Mouse (Mus musculus) midbrain, embryonic 12.5 days (tissue): ENCODE measurements around the gene Rad54l2. TPM values are rescaled to one million over a fixed set of nuclear protein-coding genes. Genes with fewer than 3 reads are reported as not detected.

Source experiments
- ATAC-seq: fragments of 200-750 bp; cut with Nextera tagmentation; 2 replicates; pipeline ENCODE4 v1.8.0; 2017; ENCODE audit warnings: low read depth, moderate TSS enrichment, moderate library complexity; ENCODE audit not compliant: low FRiP score
- H3K27ac ChIP-seq: fragments of 300-500 bp; sonication (generic); replicated peaks from 2 replicates; pipeline ENCODE4 v1.5.1; 2016; ENCODE audit warnings: mild to moderate bottlenecking
- H3K27me3 ChIP-seq: fragments of 300-500 bp; sonication (generic); 2 replicates; pipeline ENCODE4 v1.6.1; 2016; ENCODE audit warnings: mild to moderate bottlenecking
- H3K36me3 ChIP-seq: fragments of 300-500 bp; sonication (generic); 2 replicates; pipeline ENCODE4 v1.6.1; 2016
- H3K4me1 ChIP-seq: fragments of 300-500 bp; sonication (generic); 2 replicates; pipeline ENCODE4 v1.6.1; 2016
- H3K4me2 ChIP-seq: fragments of 300-500 bp; sonication (generic); replicated peaks from 2 replicates; pipeline ENCODE4 v1.6.1; 2016; ENCODE audit warnings: mild to moderate bottlenecking, moderate library complexity
- H3K4me3 ChIP-seq: fragments of 300-500 bp; sonication (generic); 2 replicates; pipeline ENCODE4 v1.5.1; 2016; ENCODE audit warnings: mild to moderate bottlenecking
- H3K9ac ChIP-seq: fragments of 300-500 bp; sonication (generic); replicated peaks from 2 replicates; pipeline ENCODE4 v1.6.1; 2016; ENCODE audit warnings: mild to moderate bottlenecking, moderate library complexity
- H3K9me3 ChIP-seq: fragments of 300-500 bp; sonication (generic); 2 replicates; pipeline ENCODE4 v1.6.1; 2016; ENCODE audit warnings: mild to moderate bottlenecking
- WGBS: fragments of 180-500 bp; shearing (Covaris S2); methylation state at CpG from one replicate; pipeline ENCODE4 v1.1.7; 2016; 5-methylcytosine and 5-hydroxymethylcytosine counted together
- polyA plus RNA-seq: library from polyadenylated mRNA; unstranded; fragments of >200 nt; fragmentation: Nextera tagmentation; extraction: Ambion mirVana; gene quantifications from 2 replicates; pipeline ENCODE4 v1.2.1, GENCODE M21; 2016

Gene Rad54l2
- polyA plus RNA-seq, 1 experiment from 2014 or later = 11.4 TPM

- H3K4me1 ChIP-seq = no peaks in the 10 kb centered on the region
- no peak for ATAC-seq
- H3K9ac ChIP-seq = no peak overlapping the region
- no peak overlapping the region for H3K4me2 ChIP-seq
- H3K36me3 ChIP-seq = no peaks in the 10 kb centered on the region
- no peaks in the 10 kb centered on the region for H3K27me3 ChIP-seq
- no peak overlapping the region for H3K27ac ChIP-seq
- 30% methylated on average over 7 of the region's 7 CpGs for WGBS
- no peaks in the 10 kb centered on the region for H3K9me3 ChIP-seq
- H3K4me3 ChIP-seq = no peak overlapping the region
Observed at GRCm38 (mm10) chr9:106643128-106643527, 145.9 kb downstream of the Rad54l2 start.

- WGBS = 46% methylated on average over 5 of the region's 5 CpGs
- no peak overlapping the region for H3K4me2 ChIP-seq
- no peaks in the 10 kb centered on the region for H3K4me1 ChIP-seq
- no peaks in the 10 kb centered on the region for H3K36me3 ChIP-seq
- no peak for ATAC-seq
- no peaks in the 10 kb centered on the region for H3K9me3 ChIP-seq
- H3K4me3 ChIP-seq = no peak overlapping the region
- H3K9ac ChIP-seq = no peak overlapping the region
- H3K27ac ChIP-seq = no peak overlapping the region
- H3K27me3 ChIP-seq = no peaks in the 10 kb centered on the region
Observed at GRCm38 (mm10) chr9:106641346-106641745, 147.6 kb downstream of the Rad54l2 start.

- ATAC-seq = no peak
- H3K27me3 ChIP-seq = no peaks in the 10 kb centered on the region
- H3K4me2 ChIP-seq = no peak overlapping the region
- H3K9me3 ChIP-seq = no peaks in the 10 kb centered on the region
- WGBS = 94% methylated on average over 8 of the region's 8 CpGs
- H3K4me1 ChIP-seq = no peaks in the 10 kb centered on the region
- no peaks in the 10 kb centered on the region for H3K36me3 ChIP-seq
- no peak overlapping the region for H3K27ac ChIP-seq
- no peak overlapping the region for H3K9ac ChIP-seq
- H3K4me3 ChIP-seq = no peak overlapping the region
Observed at GRCm38 (mm10) chr9:106638154-106638553, 150.8 kb downstream of the Rad54l2 start.

Other genes starting within 250 kb of the Rad54l2 start
- gene Iqcf3, start 227.6 kb downstream of the Rad54l2 start, polyA plus RNA-seq = not detected in 2 replicates
- gene Iqcf4, start 218.2 kb downstream of the Rad54l2 start, polyA plus RNA-seq = not detected in 2 replicates
- not detected in 2 replicates for gene Iqcf6, start 162.6 kb downstream of the Rad54l2 start, polyA plus RNA-seq
- 9.6 and 10.0 TPM in 2 replicates for gene Grm2, start 133.1 kb downstream of the Rad54l2 start, polyA plus RNA-seq
- gene Tex264, start 103.3 kb downstream of the Rad54l2 start, polyA plus RNA-seq = 26.3 and 30.3 TPM in 2 replicates
- gene Dcaf1, start 32.7 kb upstream of the Rad54l2 start, polyA plus RNA-seq = 26.8 and 35.3 TPM in 2 replicates
- 33.4 and 39.2 TPM in 2 replicates for gene Rbm15b, start 98.2 kb upstream of the Rad54l2 start, polyA plus RNA-seq
- 194 and 217 TPM in 2 replicates for gene Manf, start 102.8 kb upstream of the Rad54l2 start, polyA plus RNA-seq